Mouse (Mus musculus) liver, embryonic 15.5 days (tissue): ENCODE results near the gene Ctsf. TPM values are rescaled to one million over a fixed set of nuclear protein-coding genes. Genes with fewer than 3 reads are reported as not detected.
"Not testable (repeated sequence)": the region's sequence is repeated elsewhere in the genome, so short reads cannot be mapped to it uniquely, and the experiment has no call there.

Source experiments
- ATAC-seq: fragments of 200-750 bp; cut with Nextera tagmentation; 2 replicates; pipeline ENCODE4 v1.8.0; 2017; ENCODE audit warnings: moderate number of reproducible peaks, mild to moderate bottlenecking, moderate library complexity; ENCODE audit not compliant: insufficient read depth
- H3K27ac ChIP-seq: fragments of 300-500 bp; sonication (generic); replicated peaks from 2 replicates; pipeline ENCODE4 v1.5.1; 2015; ENCODE audit warnings: mild to moderate bottlenecking, inconsistent platforms
- H3K27me3 ChIP-seq: fragments of 300-500 bp; sonication (generic); 2 replicates; pipeline ENCODE4 v1.6.1; 2015; ENCODE audit warnings: mild to moderate bottlenecking, inconsistent platforms
- H3K36me3 ChIP-seq: fragments of 300-500 bp; sonication (generic); replicated peaks from 2 replicates; pipeline ENCODE4 v1.6.1; 2015; ENCODE audit warnings: moderate library complexity, mild to moderate bottlenecking, inconsistent platforms
- H3K4me1 ChIP-seq: fragments of 300-500 bp; sonication (generic); replicated peaks from 2 replicates; pipeline ENCODE4 v1.6.1; 2015; ENCODE audit warnings: inconsistent platforms
- H3K4me2 ChIP-seq: fragments of 300-500 bp; sonication (generic); 2 replicates; pipeline ENCODE4 v1.6.1; 2015; ENCODE audit warnings: moderate library complexity, mild to moderate bottlenecking, inconsistent platforms
- H3K4me3 ChIP-seq: fragments of 300-500 bp; sonication (generic); replicated peaks from 2 replicates; pipeline ENCODE4 v1.5.1; 2015; ENCODE audit warnings: mild to moderate bottlenecking, inconsistent platforms
- H3K9ac ChIP-seq: fragments of 300-500 bp; sonication (generic); 2 replicates; pipeline ENCODE4 v1.6.1; 2015; ENCODE audit warnings: moderate library complexity, mild to moderate bottlenecking, inconsistent platforms
- H3K9me3 ChIP-seq: fragments of 300-500 bp; sonication (generic); replicated peaks from 2 replicates; pipeline ENCODE4 v1.6.1; 2016; ENCODE audit warnings: inconsistent platforms
- WGBS: fragments of 180-500 bp; shearing (Covaris S2); methylation state at CpG from one replicate; pipeline ENCODE4 v1.1.7; 2015; ENCODE audit warnings: mixed read lengths; ENCODE audit not compliant: insufficient replicate concordance; 5-methylcytosine and 5-hydroxymethylcytosine counted together
- polyA plus RNA-seq: library from polyadenylated mRNA; unstranded; fragments of >200 nt; fragmentation: Nextera tagmentation; extraction: Ambion mirVana; gene quantifications from 2 replicates; pipeline ENCODE4 v1.2.1, GENCODE M21; 2015

Ctsf gene
- polyA plus RNA-seq: 25.8 and 28.8 TPM in 2 replicates

DNA sequence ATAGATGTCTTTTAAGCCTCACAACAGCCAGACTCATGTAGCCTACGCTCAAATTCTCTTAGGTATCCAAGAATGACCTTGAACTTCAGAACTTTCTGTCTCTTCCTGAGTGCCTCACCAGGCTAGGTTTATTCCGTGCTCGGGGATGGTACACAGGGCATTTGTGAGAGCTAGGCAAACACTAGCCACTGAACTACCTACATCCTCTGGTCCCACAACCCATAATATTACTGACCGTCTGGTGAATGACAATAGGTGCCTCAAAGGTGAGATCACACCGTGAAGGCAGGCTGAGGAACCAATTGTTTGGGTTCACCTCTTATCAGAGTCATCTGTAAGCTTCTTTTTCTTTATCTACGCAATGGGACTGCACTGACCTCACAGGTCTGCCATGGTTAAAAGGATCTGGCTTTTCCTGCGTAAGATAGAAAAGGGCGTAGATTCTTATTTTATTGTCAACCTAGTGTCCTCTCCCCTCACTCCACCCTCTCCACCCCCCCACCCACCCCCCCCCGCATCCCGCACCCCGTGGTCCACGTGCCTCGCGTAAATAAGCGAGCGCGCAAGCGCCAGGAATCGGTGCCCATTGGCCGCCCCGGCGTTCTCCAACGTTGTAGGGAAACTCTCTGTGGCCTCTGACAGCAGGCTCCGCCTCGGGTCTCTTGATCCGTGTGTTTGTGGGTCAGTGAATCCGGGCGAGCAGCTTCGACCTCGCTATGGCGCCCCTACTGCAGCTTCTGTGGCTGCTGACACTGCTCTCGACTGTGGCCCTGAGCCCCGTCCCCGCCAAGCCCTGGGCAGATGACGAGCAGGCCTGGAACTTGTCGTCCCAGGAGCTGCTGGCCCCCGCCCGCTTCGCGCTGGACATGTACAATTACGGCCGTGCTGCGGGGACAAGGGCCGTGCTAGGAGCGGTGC is at the start of gene Ctsf:
Ctsf (plus strand) TSS at position 579 of the 918 bp plus-strand sequence.
- 5% methylated on average over 45 of the region's 45 CpGs for WGBS
- no peak for ATAC-seq

DNA sequence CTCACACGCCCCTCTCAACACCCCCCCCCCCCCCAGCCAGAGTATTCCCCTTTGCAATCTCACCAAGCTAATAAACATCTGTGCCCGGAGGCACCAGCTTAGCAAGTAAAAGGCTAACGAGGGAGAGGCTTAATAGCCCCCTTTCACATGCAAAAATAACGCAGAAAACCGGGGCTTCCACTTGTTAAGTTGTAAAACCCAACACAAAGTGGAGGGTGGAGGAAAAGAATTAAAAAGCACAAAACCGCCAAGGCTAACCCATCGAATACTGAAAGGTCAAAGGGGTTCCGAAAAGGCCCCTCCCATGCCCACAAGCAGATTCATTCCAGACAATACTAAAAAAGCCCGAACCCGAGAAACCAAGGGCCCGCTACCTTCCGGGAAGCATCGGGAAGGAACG is 44.6 kb upstream of the Ctsf start:
- Histone ChIP-seq H3K4me2 (peak overlapping the region; percentile 76), H3K9me3 (no peaks in the 10 kb centered on the region), H3K27me3 (no peaks in the 10 kb centered on the region), H3K36me3 (no peaks in the 10 kb centered on the region), H3K4me3 (peak overlapping the region; percentile 83), H3K4me1 (peaks cover 33% of the 10 kb centered on the region), H3K9ac (peak overlapping the region; percentile 82), H3K27ac (peak overlapping the region; percentile 94)
- WGBS: under 1% methylated on average over 14 of the region's 14 CpGs
- no peak for ATAC-seq

More for the DNA sequence above, at the start of gene Ctsf:
- H3K9ac ChIP-seq: peak within 1 kb of the TSS; percentile 57
- H3K4me2 ChIP-seq: peak within 1 kb of the TSS; percentile 88
- no peaks in the 10 kb centered on the region for H3K9me3 ChIP-seq
- no peaks in the 10 kb centered on the region for H3K36me3 ChIP-seq
- H3K4me1 ChIP-seq: peaks cover 48% of the 10 kb centered on the region
- peaks cover 77% of the 10 kb centered on the region for H3K27me3 ChIP-seq
- no peak within 1 kb of the TSS; the same call in 1 of the 2 replicates for H3K27ac ChIP-seq
- peak within 1 kb of the TSS; percentile 62 for H3K4me3 ChIP-seq

DNA sequence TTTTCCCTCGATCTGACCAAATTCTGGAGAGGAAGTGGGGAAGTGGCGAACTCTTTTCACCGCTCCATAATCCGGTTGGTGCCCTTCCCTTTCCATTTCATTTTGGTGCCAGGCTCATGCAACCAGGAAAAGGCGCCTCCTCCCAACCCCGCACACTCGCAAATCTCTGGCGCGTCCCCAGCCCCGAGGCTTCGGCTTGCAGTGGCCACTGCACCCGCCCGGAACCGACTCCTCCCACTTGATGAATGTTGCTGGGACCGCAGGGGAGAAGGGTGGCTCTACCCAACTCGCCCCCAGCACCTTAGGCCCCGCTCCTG is 44.2 kb upstream of the Ctsf start:
- no peak for ATAC-seq
- H3K4me3 ChIP-seq: peak overlapping the region; percentile 83
- H3K4me2 ChIP-seq: peak overlapping the region; percentile 76
- peak overlapping the region; percentile 94 for H3K27ac ChIP-seq
- no peaks in the 10 kb centered on the region for H3K9me3 ChIP-seq
- no peaks in the 10 kb centered on the region for H3K36me3 ChIP-seq
- H3K9ac ChIP-seq: peak overlapping the region; percentile 82
- no peaks in the 10 kb centered on the region for H3K27me3 ChIP-seq
- WGBS: under 1% methylated on average over 17 of the region's 17 CpGs
- peaks cover 32% of the 10 kb centered on the region for H3K4me1 ChIP-seq

DNA sequence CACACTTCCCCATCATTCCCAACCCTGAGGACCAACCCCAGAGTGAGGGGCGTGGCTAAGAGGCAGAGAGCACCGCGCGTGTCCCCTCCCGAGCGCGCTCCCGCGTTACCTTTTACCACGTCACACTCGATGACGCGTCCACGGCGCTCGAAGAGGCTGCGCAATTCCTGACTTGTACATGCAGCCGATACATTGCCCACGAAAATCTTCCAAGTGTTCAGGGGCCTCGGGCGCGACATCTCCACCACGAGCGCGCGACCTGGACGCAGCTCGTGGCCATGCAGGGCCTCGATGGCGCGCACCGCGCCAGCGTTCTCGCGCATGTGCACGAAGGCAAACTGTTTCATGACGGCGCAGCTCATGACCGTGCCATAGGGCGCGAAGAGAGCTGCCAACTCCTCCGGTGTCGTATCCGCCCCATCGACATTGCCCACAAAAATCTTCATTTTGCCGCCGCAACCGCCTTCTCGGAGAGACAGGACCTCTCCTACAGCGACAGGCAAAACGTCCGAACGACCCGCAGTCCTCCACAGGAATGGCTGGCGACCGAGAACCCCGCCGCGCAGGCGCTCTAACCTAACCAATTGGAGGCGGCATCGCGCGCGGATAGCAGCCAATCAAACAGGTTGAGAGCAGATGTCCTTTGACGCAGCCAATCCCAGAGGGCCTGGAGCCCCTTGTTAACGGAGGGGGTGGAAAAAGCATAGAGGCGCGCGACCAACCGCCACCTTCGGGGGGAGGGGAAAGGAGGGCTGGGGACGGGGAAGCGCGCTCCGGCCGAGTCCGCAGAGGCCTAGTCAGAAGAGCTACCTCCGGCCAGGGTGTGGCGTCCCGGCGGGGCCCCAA is 43.6 kb upstream of the Ctsf start, which contains the start of the genes Gm21992 and Rbm14:
Gm21992 (minus strand) TSS at position 550 of the 846 bp plus-strand sequence.
Rbm14 (minus strand) TSS at position 572 of the 846 bp plus-strand sequence.
- Histone ChIP-seq H3K4me2 (peak within 1 kb of the TSS; percentile 76), H3K27ac (peak within 1 kb of the TSS; percentile 94), H3K9ac (peak within 1 kb of the TSS; percentile 82), H3K9me3 (no peaks in the 10 kb centered on the region), H3K4me3 (peak within 1 kb of the TSS; percentile 83), H3K27me3 (no peaks in the 10 kb centered on the region), H3K36me3 (no peaks in the 10 kb centered on the region), H3K4me1 (peaks cover 32% of the 10 kb centered on the region)
- peak; percentile 93 for ATAC-seq
- WGBS: under 1% methylated on average over 83 of the region's 83 CpGs

DNA sequence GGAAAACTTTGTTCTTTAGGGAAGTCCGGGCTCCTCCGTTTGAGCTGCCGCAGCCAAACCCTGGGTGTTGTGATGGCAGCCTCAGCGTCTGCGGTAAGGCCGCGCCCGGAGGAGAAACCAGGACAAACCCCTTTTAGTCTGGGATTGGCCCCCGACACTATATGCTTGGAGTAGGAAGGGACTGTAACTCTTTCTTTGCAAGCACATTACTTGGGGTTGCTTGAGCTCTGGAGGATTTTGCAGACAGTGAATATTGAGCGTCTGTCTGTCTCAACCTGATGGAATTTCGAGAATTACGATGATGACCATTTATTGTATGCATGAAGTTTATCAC is 43.1 kb upstream of the Ctsf start:
- Histone ChIP-seq H3K4me3 (peak overlapping the region; percentile 83), H3K9ac (peak overlapping the region; percentile 72), H3K4me2 (peak overlapping the region; percentile 72), H3K27me3 (no peaks in the 10 kb centered on the region), H3K4me1 (peaks cover 32% of the 10 kb centered on the region), H3K9me3 (no peaks in the 10 kb centered on the region), H3K36me3 (no peaks in the 10 kb centered on the region), H3K27ac (peak overlapping the region; percentile 94)
- no peak; the same call in 1 of the 2 replicates for ATAC-seq
- 3% methylated on average over 12 of the region's 12 CpGs for whole genome bisulfite sequencing

DNA sequence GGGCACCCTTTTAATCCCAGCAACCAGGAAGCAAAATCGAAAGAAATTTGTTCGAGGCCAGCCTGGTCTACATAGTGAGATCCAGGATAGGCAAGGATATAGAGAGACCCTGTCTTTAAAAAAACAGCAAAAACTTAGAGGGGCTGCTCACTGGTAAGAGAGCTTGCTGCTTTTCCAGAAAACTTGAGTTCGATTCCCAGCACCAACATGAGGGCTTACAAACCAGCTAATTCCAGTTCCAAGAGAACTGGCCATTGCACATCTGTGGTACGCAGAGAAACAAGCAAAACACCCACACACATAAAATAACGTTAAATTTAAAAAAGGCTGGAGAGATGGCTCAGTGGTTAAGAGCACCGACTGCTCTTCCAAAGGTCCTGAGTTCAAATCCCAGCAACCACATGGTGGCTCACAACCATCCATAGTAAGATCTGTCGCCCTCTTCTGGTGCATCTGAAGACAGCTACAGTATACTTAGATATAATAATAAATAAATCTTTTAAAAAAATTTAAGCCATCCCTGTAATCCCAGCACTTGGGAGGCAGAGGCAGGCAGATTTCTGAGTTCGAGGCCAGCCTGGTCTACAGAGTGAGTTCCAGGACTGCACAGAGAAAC is 42.5 kb upstream of the Ctsf start:
- H3K9ac ChIP-seq: peak overlapping the region; percentile 72
- not testable (repeated sequence) for H3K9me3 ChIP-seq, H3K27me3 ChIP-seq, H3K36me3 ChIP-seq, ATAC-seq
- peaks cover 27% of the 10 kb centered on the region for H3K4me1 ChIP-seq
- peak overlapping the region; percentile 72 for H3K4me2 ChIP-seq
- peak overlapping the region; percentile 94 for H3K27ac ChIP-seq
- whole genome bisulfite sequencing: 65% methylated on average over 8 of the region's 8 CpGs
- H3K4me3 ChIP-seq: peak overlapping the region; percentile 83

DNA sequence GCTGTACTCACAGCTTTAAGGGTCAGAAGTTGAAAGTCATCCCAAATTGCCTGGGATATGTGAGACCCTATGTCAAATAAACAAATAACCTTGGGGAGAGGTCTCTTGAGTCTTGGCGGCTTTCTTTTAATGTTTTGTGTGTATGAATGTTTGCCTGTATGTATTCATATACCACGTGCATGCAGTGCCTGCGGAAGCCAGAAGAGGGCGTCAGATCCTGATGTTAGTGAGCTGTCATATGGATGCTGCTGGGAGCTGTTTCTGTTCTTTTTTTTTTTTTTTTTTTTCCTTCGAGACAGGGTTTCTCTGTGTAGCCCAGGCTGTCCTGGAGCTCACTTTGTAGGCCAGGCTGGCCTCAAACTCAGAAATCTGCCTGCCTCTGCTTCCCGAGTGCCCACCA is 41.9 kb upstream of the Ctsf start:
- H3K4me2 ChIP-seq: no peak overlapping the region
- H3K4me1 ChIP-seq: peaks cover 22% of the 10 kb centered on the region
- no peaks in the 10 kb centered on the region for H3K36me3 ChIP-seq
- no peak overlapping the region for H3K9ac ChIP-seq
- ATAC-seq: no peak
- H3K27ac ChIP-seq: no peak overlapping the region
- WGBS: 86% methylated on average over 6 of the region's 6 CpGs
- H3K4me3 ChIP-seq: no peak overlapping the region
- no peaks in the 10 kb centered on the region for H3K27me3 ChIP-seq
- no peaks in the 10 kb centered on the region for H3K9me3 ChIP-seq

DNA sequence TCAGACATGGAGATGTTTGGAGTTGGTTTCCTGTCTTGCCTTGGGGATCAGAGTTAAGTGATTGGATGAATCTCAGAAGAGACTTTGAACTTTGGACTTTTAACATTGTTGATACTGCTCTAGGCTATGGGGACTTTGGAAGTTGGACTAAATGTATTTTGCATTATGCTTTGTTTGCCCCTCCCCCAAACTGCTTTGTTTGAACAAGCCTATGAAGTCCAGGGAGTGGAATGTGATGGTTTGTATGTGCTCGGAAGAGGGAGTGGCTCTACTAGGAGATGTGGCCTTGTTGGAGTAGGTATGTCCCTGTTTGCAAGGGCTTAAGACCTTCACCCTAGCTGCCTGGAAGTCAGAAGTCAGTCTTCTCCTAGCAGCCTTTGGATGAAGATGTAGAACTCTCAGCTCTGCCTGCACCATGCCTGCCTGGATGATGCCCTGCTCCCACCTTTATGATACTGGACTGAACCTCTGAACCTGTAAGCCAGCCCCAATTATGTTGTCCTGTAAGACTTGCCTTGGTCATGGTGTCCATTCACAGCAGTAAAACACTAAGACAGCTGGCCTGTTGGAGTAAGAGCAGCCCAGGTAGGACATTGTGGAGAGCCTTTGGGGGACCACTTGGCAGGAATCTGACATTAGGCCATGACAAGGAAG is 37.6 kb upstream of the Ctsf start:
- Histone ChIP-seq H3K27ac (no peak overlapping the region), H3K4me3 (no peak overlapping the region), H3K4me2 (no peak overlapping the region), H3K9me3 (no peaks in the 10 kb centered on the region), H3K9ac (no peak overlapping the region), H3K27me3 (peaks cover 5% of the 10 kb centered on the region; the same call in 1 of the 2 replicates), H3K36me3 (no peaks in the 10 kb centered on the region), H3K4me1 (peaks cover 2% of the 10 kb centered on the region)
- WGBS: 59% methylated on average over 1 of the region's 1 CpGs
- peak; percentile 51; the same call in 1 of the 2 replicates for ATAC-seq

DNA sequence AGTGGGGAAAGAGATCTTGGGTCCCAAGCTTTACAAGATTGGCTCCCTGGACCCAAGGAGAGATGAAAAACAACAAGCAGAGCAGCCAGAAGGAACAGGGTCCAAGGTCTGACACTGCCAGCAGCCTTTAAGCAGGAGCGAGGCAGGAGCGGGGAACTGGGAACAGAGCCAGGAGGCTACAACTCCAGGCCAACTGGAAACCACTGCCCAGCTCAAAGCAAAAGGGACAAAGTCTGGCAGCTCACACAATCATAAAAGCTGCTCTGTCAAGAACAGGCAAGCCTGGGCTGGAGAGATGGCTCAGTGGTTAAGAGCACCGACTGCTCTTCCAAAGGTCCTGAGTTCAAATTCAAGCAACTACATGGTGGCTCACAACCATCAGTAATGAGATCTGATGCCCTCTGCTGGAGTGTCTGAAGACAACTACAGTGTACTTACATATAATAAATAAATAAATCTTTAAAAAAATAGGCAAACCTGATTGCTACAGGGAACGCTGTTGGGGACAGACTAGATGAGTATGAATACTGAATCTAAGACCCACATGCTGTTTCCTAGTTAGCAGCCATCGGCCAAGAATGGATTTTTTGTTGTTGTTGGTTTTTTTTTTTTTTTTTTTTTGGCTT is 34.1 kb upstream of the Ctsf start:
- Histone ChIP-seq H3K27me3 (peaks cover 5% of the 10 kb centered on the region; the same call in 1 of the 2 replicates), H3K4me2 (no peak overlapping the region), H3K36me3 (peaks cover 19% of the 10 kb centered on the region), H3K9me3 (no peaks in the 10 kb centered on the region), H3K4me3 (no peak overlapping the region), H3K9ac (no peak overlapping the region), H3K4me1 (no peaks in the 10 kb centered on the region), H3K27ac (no peak overlapping the region)
- peak; percentile 70 for ATAC-seq
- 66% methylated on average over 5 of the region's 5 CpGs for WGBS

DNA sequence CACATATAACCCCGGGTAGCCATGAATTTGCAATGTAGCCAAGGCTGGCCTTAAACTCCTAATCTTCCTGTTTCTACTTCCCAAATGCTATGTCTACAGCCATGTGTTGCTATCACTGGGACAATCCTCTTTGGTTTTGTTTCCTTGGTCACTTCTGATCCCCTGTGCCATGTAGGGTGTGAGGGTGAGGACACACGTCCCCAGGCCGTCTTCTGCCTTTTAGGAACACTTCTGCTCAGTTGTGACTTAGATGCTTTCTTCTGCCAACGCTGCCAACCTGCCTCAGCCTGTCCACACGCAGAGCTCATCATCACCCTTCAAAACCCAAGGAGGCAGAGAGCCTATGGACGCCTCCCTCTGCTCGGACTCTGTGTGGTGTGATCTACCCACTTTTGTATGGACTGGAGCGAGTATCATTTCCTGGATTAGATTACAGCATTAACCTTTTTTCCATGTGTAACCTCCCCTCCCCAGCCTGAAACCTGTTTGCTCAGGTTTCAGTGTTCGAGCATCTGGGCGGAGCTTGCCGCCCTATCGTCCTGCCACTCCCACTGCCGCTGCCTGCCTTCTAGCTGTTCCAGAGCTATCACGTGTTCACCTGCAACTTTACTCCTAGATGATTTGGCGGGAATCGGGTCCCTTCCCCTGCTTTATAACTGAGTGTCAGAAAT is 26.4 kb upstream of the Ctsf start:
- H3K4me2 ChIP-seq: no peak overlapping the region
- peaks cover 37% of the 10 kb centered on the region for H3K36me3 ChIP-seq
- H3K9ac ChIP-seq: no peak overlapping the region
- peaks cover 10% of the 10 kb centered on the region for H3K4me1 ChIP-seq
- H3K27ac ChIP-seq: no peak overlapping the region
- WGBS: 72% methylated on average over 16 of the region's 16 CpGs
- ATAC-seq: no peak
- H3K9me3 ChIP-seq: no peaks in the 10 kb centered on the region
- no peaks in the 10 kb centered on the region for H3K27me3 ChIP-seq
- H3K4me3 ChIP-seq: no peak overlapping the region
